Mouse (Mus musculus) left cerebral cortex, postnatal 25 days (tissue): ENCODE data around the gene Lrrc28. TPM values are rescaled to one million over a fixed set of nuclear protein-coding genes. Genes with fewer than 3 reads are reported as not detected.
"Not testable (repeated sequence)": the region's sequence is repeated elsewhere in the genome, so short reads cannot be mapped to it uniquely, and the experiment has no call there.

Experiments used
- DNase-seq, 2 experiments: peaks; one replicate each; pipeline ENCODE4 v3.0.0; 2022; ENCODE audit warnings: low spot score in 2 of 2, mixed read lengths in 1 of 2
- intact Hi-C: fragments of 180-260 bp; cut with DNase I; formaldehyde crosslinking; loops from one replicate; pipeline ENCODE4 v1.15.1; 2025
- total RNA-seq, 2 experiments: library from RNA; stranded (reverse); gene quantifications; 2 replicates each; pipeline ENCODE4 v1.2.3; 2021

Gene Lrrc28
- total RNA-seq, 2 experiments from 2014 or later: 33.8 to 36.8 TPM

- intact Hi-C loops: loop anchor here (2.0 to 5.0 kb wide), 3 partner anchors 84 to 306 kb away; partner anchors contain the start of gene Mef2a
- peak in 1 of 2 experiments; percentile 72 for DNase-seq
These were observed 96.4 kb downstream of the Lrrc28 start for GRCm38 (mm10) chr7:67548599-67549041.

DNA sequence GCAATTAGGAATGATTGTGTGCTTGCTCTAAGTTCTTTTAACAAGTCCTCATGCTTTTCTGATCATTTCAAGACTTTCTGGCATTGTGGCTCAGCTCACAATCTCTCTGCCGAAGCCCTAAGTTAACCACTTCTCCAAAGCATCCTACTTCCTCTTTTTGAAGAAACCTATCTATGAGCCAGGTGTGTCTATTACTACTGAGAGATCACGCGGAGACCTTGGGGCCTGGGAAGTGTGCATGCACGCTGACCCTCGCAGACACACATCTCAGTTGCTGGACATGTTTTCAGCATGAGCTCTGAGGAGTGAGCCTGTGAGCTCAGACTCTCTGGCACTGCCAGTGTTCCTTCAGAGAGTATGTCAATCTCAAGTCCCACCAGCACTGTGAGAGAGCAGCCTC lies 98.8 kb downstream of the Lrrc28 start:
- DNase-seq: no peak
- intact Hi-C loops: loop anchor here (5.0 kb wide), 2 partner anchors 86 to 304 kb away; no protein-coding TSS in a partner anchor

DNA sequence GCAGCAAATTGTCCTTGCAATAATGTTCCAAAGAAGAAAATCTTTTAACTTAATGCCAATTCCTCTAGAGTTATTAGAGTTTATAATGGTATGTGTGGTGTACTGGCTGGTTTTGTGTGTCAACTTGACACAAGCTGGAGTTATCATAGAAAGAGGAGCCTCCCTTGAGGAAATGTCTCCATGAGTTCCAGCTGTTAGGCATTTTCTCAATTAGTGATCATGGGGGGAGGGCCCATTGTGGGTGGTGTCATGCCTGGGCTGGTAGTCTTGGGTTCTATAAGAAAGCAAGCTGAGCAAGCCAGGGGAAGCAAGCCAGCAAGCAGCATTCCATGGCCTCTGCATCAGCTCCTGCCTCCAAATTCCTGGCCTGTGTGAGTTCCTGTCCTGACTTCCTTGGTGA lies 100.5 kb downstream of the Lrrc28 start:
- no peak for DNase-seq
- intact Hi-C loops: no loop called here

DNA sequence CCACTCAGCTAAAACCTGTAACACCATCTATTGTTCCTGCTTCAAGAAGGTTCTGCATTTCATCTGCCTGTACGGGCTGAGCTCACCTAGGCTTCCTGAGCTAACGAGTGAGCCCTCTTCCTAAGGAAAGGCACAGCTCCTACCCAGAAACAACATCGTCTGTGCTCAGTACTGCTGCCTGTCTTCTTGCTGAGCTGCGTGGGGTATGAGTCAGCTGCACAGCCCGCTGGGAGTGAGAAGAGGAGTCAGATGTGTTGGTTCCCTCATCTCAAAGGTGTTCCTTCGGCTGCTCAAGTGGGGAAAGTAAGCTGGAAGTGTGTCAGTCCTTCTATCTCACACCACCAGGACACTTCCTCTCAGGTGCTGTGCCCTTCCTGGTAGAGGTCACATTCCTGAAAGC lies 101.4 kb downstream of the Lrrc28 start:
- peak; percentile 23 to 63 for DNase-seq
- intact Hi-C loops: no loop called here

DNA sequence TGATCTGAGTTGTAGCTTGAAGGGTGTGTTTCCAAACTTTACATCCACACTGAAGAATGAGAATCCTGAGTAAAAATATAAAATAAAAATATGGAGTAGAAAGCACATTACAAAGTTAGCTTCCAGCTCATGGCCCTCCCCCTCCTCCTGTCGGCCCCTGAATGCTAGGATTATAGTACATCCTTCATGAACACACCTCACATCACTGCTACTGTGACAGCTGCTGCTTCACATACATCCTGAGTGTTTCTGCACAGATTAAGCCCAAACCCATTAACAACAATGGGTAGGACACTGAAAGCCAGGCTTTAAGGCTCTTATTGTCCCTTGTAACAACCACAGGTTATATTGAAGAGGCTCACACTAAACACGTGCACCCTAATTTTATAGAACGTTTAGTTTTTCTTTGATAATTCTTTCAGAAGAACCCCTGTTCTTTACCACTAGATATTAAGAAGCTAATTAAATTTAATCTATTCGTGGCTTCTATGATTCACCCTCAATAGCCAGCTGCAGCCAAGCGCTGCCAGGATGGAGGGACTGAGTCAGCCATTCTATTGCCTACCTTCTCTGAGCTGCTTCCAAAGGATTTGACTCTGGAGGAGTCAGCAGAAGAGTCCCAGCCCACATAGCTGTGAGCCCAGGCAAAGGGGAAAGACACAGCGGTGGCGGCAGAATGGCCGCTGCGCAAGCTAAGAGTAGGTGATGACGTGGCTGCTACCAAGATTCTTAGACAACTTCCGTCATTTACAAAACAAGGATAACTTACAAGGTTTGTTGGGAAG lies 108.3 kb downstream of the Lrrc28 start:
- DNase-seq: peak in 1 of 2 experiments; percentile 44
- intact Hi-C loops: no loop called here

DNA sequence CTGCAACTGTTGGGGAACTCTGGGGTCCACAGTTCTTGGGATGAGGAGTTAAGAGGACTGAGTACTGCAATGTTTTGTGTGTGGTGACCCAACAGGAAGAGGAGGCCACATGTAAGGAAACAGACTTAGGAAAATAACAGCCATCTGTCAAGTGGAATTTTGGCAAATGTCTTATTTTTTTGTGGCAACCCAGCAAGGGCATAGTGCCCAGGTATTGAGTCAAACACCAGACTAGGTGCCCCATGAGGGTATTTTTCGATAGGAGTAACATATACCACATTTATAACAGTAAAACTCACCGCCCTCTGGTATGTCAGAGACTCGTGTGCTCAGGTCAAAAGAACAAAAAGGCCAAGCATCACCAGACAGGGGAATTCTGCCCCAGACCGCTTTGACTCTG lies 109.1 kb downstream of the Lrrc28 start:
- intact Hi-C loops: no loop called here
- no peak for DNase-seq

GRCm38 (mm10) chr7:67530981-67531380 lies 114.1 kb downstream of the Lrrc28 start:
- DNase-seq: no peak
- intact Hi-C loops: no loop called here

GRCm38 (mm10) chr7:67529381-67529780 lies 115.7 kb downstream of the Lrrc28 start:
- DNase-seq: no peak
- intact Hi-C loops: no loop called here

- intact Hi-C loops: no loop called here
- DNase-seq: no peak
These were observed 116.2 kb downstream of the Lrrc28 start for GRCm38 (mm10) chr7:67528821-67529221.

DNA sequence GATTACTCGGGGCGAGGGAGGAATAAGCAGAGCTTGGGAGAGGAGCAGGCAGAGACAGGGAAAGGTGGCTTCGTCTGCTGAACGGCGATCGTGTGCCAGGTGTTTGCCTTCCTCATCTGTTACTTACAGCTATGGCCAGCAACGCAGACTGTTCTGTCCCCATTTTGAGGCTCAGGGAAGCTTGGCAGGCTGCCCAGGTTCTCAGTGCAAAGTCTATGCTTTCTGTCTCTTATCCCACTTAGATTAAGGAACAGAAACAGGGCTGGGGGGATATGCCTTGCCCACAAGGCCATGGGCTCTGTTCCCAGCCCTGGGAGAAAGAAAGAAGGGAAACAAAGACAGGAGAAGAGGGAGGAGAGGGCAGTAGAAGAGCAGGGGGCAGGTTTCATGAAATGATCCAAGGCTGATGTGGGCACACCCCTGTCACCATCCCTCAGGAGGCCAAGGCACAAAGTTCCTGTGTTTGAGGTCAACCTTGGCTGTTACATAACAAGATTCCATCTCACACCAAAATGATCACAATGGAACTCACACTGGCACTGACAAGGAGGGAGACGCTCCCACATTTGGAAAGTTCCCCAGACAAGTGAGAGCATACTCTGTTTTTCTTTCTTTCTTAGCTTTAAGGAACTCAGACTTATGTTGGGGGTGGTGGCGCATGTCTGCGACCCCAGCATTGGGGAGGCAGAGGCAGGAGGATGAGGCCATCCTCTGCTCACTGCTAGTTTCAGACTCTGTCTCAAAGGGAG lies 116.8 kb downstream of the Lrrc28 start:
- intact Hi-C loops: no loop called here
- DNase-seq: peak; percentile 73 to 75

DNA sequence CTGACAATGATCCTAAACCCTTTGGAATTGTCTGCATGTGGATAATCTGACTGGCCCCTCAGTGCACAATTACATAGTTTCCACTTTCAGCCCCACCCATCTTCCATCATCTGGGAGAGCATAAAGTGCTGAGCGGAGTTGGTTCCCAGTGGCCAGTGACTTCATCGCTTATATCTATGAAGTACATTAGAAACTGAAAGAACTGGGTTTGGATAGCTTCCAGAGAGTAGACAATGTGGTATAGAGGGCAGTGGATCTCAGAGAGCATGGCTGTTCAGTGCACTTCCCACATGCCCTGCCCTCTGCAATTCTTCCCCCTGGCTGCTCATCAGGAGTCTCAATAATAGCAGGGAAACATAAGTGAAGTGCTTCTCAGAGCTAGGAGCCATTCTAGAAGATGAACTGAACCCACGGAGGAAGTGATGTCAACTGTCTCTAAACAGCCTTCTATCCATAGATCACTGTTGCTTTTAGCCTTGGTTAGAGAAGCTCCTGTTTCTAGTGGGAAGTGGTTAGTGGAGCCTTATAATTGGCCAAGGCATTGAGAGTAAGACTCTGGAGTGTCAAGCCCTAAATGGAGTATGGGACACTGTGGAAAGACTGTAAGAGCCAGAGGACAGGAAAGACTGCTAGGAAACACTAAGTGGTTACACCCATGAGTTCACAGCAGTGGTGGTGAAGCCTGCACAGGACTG lies 119.0 kb downstream of the Lrrc28 start:
- intact Hi-C loops: no loop called here
- DNase-seq: no peak

DNA sequence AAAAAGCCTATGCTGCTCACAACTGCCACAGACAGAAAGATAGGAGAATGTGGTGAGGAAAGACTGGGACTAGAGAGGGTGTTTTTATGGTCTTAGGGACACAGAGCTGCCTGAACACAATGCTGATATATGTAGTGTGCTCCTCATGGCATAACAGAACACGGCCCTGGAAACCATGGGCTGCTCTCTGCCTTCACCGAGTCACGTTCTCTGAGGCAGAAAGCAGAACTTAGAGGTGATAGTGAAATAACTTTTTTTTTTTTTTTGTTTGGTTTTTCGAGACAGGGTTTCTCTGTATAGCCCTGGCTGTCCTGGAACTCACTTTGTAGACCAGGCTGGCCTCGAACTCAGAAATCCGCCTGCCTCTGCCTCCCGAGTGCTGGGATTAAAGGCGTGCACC lies 121.0 kb downstream of the Lrrc28 start:
- DNase-seq, intact Hi-C loops: not testable (repeated sequence)

DNA sequence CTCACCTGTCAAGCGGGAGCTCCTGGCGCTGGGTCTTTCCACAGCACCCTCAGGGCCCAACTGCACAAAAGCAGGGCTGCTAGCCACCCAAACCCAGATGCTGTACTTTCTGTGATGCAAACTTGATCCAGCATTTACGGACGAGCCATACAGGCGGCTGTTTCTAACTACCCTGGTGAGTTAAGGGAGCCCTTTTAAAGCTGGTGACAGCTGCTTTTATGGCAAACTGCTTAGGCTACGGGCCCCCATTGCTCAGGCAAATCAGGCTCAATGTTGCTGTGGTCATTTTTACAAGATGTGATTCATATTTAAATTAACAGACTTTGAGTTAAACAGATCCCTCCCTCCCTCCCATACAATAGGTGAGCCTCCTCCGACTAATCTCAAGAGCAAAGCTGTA lies 121.7 kb downstream of the Lrrc28 start:
- no peak for DNase-seq

GRCm38 (mm10) chr7:67521731-67522130 lies 123.3 kb downstream of the Lrrc28 start:
- intact Hi-C loops: loop anchor here (2.0 kb wide), 1 partner anchor 151 kb away; no protein-coding TSS in a partner anchor
- DNase-seq: not testable (repeated sequence)

More for the DNA sequence above, 121.7 kb downstream of the Lrrc28 start:
- intact Hi-C loops: no loop called here

DNA sequence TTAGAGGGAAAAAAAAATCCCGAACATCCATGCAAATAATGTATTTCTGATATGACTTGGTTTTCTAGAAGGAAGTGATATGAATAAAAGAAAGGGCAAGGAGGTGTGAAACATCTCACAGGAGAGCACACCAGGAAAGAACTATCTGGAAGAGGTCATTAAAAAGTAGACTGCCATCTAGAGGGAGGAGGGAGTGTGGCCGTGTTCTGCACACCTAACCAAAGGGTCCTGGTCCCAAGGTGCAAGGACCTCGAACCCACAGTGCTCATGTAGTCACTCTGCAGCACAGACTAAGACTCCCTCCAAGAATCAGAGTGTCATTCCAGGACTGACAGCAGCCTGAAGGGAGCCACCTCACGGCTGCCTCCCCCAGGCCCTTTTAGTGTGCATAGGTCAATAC lies 124.1 kb downstream of the Lrrc28 start:
- DNase-seq: no peak
- intact Hi-C loops: loop anchor here (2.0 kb wide), 1 partner anchor 150 kb away; no protein-coding TSS in a partner anchor

DNA sequence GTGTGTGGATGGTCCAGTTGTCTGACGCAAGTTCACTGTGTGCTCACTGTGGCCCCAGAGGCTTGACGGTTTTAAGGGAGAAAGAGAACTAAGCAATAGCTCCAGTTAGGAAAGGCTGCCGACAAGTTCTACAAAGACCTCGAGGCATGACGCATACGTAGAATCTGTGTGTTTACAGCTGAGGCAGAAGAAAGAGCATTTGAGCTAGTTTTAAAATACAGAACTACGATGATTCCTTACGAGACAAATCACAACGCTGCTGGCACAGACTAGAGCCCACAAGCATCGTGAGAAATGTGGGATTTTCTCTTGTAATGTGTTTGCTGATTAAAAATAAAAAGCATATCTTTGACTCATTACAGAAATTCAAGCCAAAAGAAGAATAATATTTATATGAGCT lies 125.1 kb downstream of the Lrrc28 start:
- peak in 1 of 2 experiments; percentile 44 for DNase-seq
- intact Hi-C loops: loop anchor here (2.0 kb wide), 1 partner anchor 149 kb away; no protein-coding TSS in a partner anchor

DNA sequence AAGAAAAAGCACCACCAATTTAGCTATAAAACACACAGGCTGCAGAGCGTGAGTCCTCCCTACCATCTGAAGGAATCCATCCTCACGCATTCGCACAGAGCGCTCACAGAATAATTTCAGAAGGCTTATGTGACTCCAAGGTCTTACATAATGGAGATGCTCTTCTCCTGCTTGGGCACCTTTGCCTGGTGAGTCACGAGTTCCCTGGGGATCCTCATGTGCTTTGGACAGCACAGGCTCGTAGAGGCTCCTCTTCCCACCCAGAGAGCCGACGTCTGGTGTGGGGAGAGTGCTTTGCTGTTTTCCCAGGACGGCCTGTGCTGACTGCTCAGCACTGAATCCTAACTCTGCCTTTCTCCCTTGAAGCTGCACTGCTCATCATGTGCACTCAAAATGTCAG lies 129.4 kb downstream of the Lrrc28 start:
- DNase-seq: no peak
- intact Hi-C loops: no loop called here

- no peak for DNase-seq
- intact Hi-C loops: no loop called here
These were observed 130.2 kb downstream of the Lrrc28 start for GRCm38 (mm10) chr7:67514893-67515292.

DNA sequence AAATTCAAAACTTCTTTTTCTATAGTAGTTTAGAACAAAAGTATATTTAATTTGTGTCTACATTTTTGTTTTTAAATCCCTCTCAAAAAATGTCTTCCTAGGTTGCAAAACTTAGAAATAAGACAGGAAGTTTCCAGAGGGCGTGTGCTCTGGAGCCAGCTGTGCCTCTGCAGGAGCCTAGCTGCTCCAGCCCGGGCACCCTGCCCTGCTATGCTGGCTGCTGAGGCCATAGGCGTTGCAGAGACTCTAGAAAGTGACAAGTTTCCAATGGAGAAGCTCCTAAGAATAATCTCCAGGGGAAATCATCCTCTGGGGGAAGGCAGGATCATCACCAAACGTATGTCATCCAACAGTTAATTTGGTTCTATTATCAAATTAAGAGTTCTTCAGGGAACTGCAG lies 130.7 kb downstream of the Lrrc28 start:
- no peak for DNase-seq
- intact Hi-C loops: no loop called here

DNA sequence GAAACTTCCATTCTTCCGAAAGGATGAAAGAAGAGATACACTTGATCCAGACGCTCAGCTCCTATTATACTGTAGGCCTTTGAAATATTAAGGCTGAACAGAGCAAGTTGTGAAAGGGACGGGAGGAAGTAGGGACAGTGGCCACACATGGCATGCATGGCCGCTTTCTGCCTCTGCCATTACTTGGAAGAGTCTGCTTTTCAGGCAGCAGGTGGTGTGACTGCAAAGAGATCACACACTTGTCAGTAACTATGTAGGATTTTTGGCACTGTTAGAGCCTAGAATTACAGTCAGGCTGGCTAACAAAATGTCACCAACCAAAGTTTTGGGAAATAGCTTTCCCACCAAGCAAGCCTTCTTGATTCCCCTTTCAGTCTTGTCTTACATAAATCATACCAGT lies 131.4 kb downstream of the Lrrc28 start:
- DNase-seq: peak in 1 of 2 experiments; percentile 21
- intact Hi-C loops: no loop called here
